ENCODE assay signal across 30 mouse cellular contexts in genomic region chr15:67414371-67414930, GRCm38 (mm10).
DNase-seq lines count a peak whose midpoint lies in the region; ATAC-seq and TF ChIP-seq lines count a peak whose summit lies in the region.
"Had no signal": no experiment of that assay in that cellular context is flagged by ENCODE, and none has a peak within 500 bp of the region (broad histone marks: within the 10 kb centered on the region; RNA-seq: fewer than 3 reads in every experiment).

No protein-coding gene starts in this region.

- no peak for TF ChIP-seq CTCF in kidney, adult 2 months (conservative IDR thresholded peaks at IDR 0.05; ENCODE audit: insufficient read depth, insufficient read length, low read depth, low read length)
- TF ChIP-seq CTCF in bone marrow macrophage, adult 2 months (IDR thresholded peaks at IDR 0.05; ENCODE audit: low read depth, low read length), result no peak

- no peaks in the 10 kb centered on the region for H3K79me2 ChIP-seq in macrophage (ENCODE audit: inconsistent target)

- no peak for TF ChIP-seq POLR2A in kidney, adult 2 months (IDR thresholded peaks at IDR 0.05; ENCODE audit: low read depth, low read length)
- no peak for TF ChIP-seq POLR2A in bone marrow macrophage, adult 2 months (IDR thresholded peaks at IDR 0.05; ENCODE audit: borderline replicate concordance, low read depth, low read length)

- H3K27me3 ChIP-seq in kidney, adult 2 months (replicated peaks; ENCODE audit: control insufficient read depth, insufficient read depth, low read length), result no peaks in the 10 kb centered on the region
- H3K27me3 ChIP-seq in forebrain, embryonic 13.5 days, result no peaks in the 10 kb centered on the region
- H3K27me3 ChIP-seq: CH12.LX; embryonic facial prominence, embryonic 15.5 days; forebrain, embryonic 12.5 days; heart, embryonic 15.5 days; liver, embryonic 12.5 days; Patski had no signal

- no peaks in the 10 kb centered on the region for H3K4me1 ChIP-seq in kidney, adult 2 months (ENCODE audit: control insufficient read depth, insufficient read depth, low read length)
- H3K4me1 ChIP-seq in bone marrow macrophage, adult 2 months (ENCODE audit: control insufficient read depth, insufficient read depth, low read length), result peaks cover 37% of the 10 kb centered on the region
- no peaks in the 10 kb centered on the region for H3K4me1 ChIP-seq in forebrain, embryonic 13.5 days
- H3K4me1 ChIP-seq: embryonic facial prominence, embryonic 15.5 days; forebrain, embryonic 12.5 days; heart, embryonic 15.5 days had no signal

- no peaks in the 10 kb centered on the region for H3K9me3 ChIP-seq in forebrain, embryonic 13.5 days (replicated peaks)
- H3K9me3 ChIP-seq: embryonic facial prominence, embryonic 10.5 days; embryonic facial prominence, embryonic 15.5 days; forebrain, embryonic 12.5 days; heart, embryonic 15.5 days; liver, embryonic 12.5 days had no signal

- H3K27ac ChIP-seq in kidney, adult 2 months (ENCODE audit: insufficient read depth, low read depth, low read length), result no peak overlapping the region
- peak overlapping the region; percentile 85 for H3K27ac ChIP-seq in bone marrow macrophage, adult 2 months (ENCODE audit: insufficient read depth, low read depth, low read length)
- H3K27ac ChIP-seq in macrophage, result peak overlapping the region; percentile 65
- H3K27ac ChIP-seq in forebrain, embryonic 13.5 days, result no peak overlapping the region
- H3K27ac ChIP-seq: embryonic facial prominence, embryonic 10.5 days; embryonic facial prominence, embryonic 15.5 days; forebrain, embryonic 12.5 days; heart, embryonic 15.5 days; hindbrain, embryonic 14.5 days; layer of hippocampus, adult 2 months; liver, embryonic 12.5 days had no signal

- no peak overlapping the region for H3K4me3 ChIP-seq in kidney, adult 2 months (ENCODE audit: insufficient read depth, low read depth, low read length)
- no peak overlapping the region for H3K4me3 ChIP-seq in bone marrow macrophage, adult 2 months (ENCODE audit: insufficient read depth, low read length)
- H3K4me3 ChIP-seq in macrophage (ENCODE audit: inconsistent target), result no peak overlapping the region
- H3K4me3 ChIP-seq in forebrain, embryonic 13.5 days, result no peak overlapping the region
- H3K4me3 ChIP-seq: embryonic facial prominence, embryonic 10.5 days; embryonic facial prominence, embryonic 15.5 days; forebrain, embryonic 12.5 days; heart, embryonic 15.5 days; layer of hippocampus, adult 2 months; liver, embryonic 12.5 days had no signal

- H3K4me2 ChIP-seq in forebrain, embryonic 13.5 days, result no peak overlapping the region
- H3K4me2 ChIP-seq: embryonic facial prominence, embryonic 15.5 days; forebrain, embryonic 12.5 days; heart, embryonic 15.5 days; hindbrain, embryonic 14.5 days; liver, embryonic 12.5 days; midbrain, embryonic 11.5 days had no signal

- DNase-seq in kidney, adult 2 months, result peak; percentile 10
- no peak for DNase-seq in kidney, adult 8-10 months
- no peak for DNase-seq in urinary bladder, postnatal 4 days (ENCODE audit: low spot score in 2 of 2)
- DNase-seq in spleen, postnatal 10 days (ENCODE audit: low spot score in 2 of 2), result no peak
- DNase-seq: adrenal gland, postnatal 10 days; cerebellum, adult 2 months; cerebellum, postnatal 14 days; gastrocnemius, postnatal 14 days; kidney, adult 11 months; kidney, postnatal 36 days; left cerebral cortex, postnatal 4 days; liver, postnatal 0 days; lung, postnatal 10 days; right cerebral cortex, adult 18-20 months; thymus, adult 2 months; thymus, postnatal 36 days had no signal

- WGBS in kidney, adult 2 months, result 77% methylated on average over 3 of the region's 3 CpGs
- WGBS in macrophage (ENCODE audit: missing documents), result 20% methylated on average over 3 of the region's 3 CpGs
- 85% methylated on average over 3 of the region's 3 CpGs for WGBS in forebrain, embryonic 13.5 days

- ATAC-seq in forebrain, embryonic 13.5 days, result no peak
- ATAC-seq: liver, embryonic 12.5 days; liver, postnatal 0 days; midbrain, embryonic 16.5 days; Patski had no signal

- H3K36me3 ChIP-seq in kidney, adult 2 months (ENCODE audit: control insufficient read depth, insufficient read depth, low read length), result no peaks in the 10 kb centered on the region
- no peaks in the 10 kb centered on the region for H3K36me3 ChIP-seq in macrophage (ENCODE audit: inconsistent target)
- H3K36me3 ChIP-seq in forebrain, embryonic 13.5 days (ENCODE audit: poor library complexity, severe bottlenecking), result no peaks in the 10 kb centered on the region
- H3K36me3 ChIP-seq: embryonic facial prominence, embryonic 10.5 days; embryonic facial prominence, embryonic 15.5 days; forebrain, embryonic 12.5 days; heart, embryonic 15.5 days; liver, embryonic 12.5 days had no signal

- H3K9ac ChIP-seq in forebrain, embryonic 13.5 days, result no peak overlapping the region
- H3K9ac ChIP-seq: embryonic facial prominence, embryonic 15.5 days; forebrain, embryonic 12.5 days; heart, embryonic 15.5 days; hindbrain, embryonic 14.5 days; liver, embryonic 12.5 days; liver, postnatal 0 days had no signal

Comparison
In these comparisons a context has a peak if more than half of its experiments do, and no peak if none do; other contexts are left out.
1. H3K27ac ChIP-seq: peak in bone marrow macrophage, adult 2 months (single experiment) and macrophage (single experiment); none in kidney, adult 2 months (single experiment) and forebrain, embryonic 13.5 days (single experiment).